Mouse (Mus musculus): ENCODE results near the gene Mrpl23.

DNA sequence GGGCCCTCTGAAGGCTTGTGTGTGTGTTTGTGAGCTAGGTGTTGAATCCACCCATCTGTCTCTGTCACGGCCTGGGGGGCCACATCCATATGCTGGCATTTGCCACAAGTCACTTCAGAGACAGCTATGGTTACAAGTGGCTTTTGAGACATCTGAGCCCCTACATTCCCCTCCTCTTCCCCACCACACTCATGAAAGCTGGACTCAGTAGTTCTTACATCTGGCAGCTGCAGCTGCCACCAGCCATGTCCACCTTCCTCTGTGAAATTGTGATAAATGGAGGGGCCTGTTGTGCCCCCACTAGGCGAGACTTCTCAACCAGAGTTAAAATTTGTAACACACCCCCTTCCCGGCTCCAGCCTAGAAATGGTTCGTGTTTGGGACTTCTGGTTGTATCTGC is 5.8 kb downstream of the Mrpl23 start:
- TF ChIP-seq CTCF (IDR thresholded peaks at IDR 0.05 in 2 of 3, conservative IDR thresholded peaks at IDR 0.05 in 1 of 3; ENCODE audit: control insufficient read depth in 1 of 3, insufficient read depth in 1 of 3, low read depth in 2 of 3, low read length in 3 of 3, poor library complexity in 1 of 3, severe bottlenecking in 1 of 3) (no peak), UBTF (IDR thresholded peaks at IDR 0.05; ENCODE audit: borderline replicate concordance, insufficient read depth, low read depth, low read length) (no peak), POLR2A (IDR thresholded peaks at IDR 0.05; ENCODE audit: control insufficient read depth in 1 of 2, insufficient read depth in 1 of 2, low read depth in 1 of 2, low read length in 2 of 2, poor library complexity in 1 of 2) (no peak)
